Mouse (Mus musculus) midbrain, embryonic 15.5 days (tissue): ENCODE measurements around the gene Hba-a2. TPM values are rescaled to one million over a fixed set of nuclear protein-coding genes. Genes with fewer than 3 reads are reported as not detected.
"Not testable (repeated sequence)": the region's sequence is repeated elsewhere in the genome, so short reads cannot be mapped to it uniquely, and the experiment has no call there.

ENCODE experiments used
- ATAC-seq: fragments of 200-750 bp; cut with Nextera tagmentation; replicated peaks from 2 replicates; pipeline ENCODE4 v1.8.0; 2017; ENCODE audit warnings: moderate TSS enrichment
- H3K27ac ChIP-seq: fragments of 300-500 bp; sonication (generic); 2 replicates; pipeline ENCODE4 v1.5.1; 2015; ENCODE audit warnings: mild to moderate bottlenecking, inconsistent platforms
- H3K27me3 ChIP-seq: fragments of 300-500 bp; sonication (generic); replicated peaks from 2 replicates; pipeline ENCODE4 v1.6.1; 2015; ENCODE audit warnings: inconsistent platforms
- H3K36me3 ChIP-seq: fragments of 300-500 bp; sonication (generic); replicated peaks from 2 replicates; pipeline ENCODE4 v1.6.1; 2015; ENCODE audit warnings: inconsistent platforms
- H3K4me1 ChIP-seq: fragments of 300-500 bp; sonication (generic); 2 replicates; pipeline ENCODE4 v1.6.1; 2015; ENCODE audit warnings: inconsistent platforms
- H3K4me2 ChIP-seq: fragments of 300-500 bp; sonication (generic); 2 replicates; pipeline ENCODE4 v1.6.1; 2015; ENCODE audit warnings: inconsistent platforms, mild to moderate bottlenecking, moderate library complexity
- H3K4me3 ChIP-seq: fragments of 300-500 bp; sonication (generic); 2 replicates; pipeline ENCODE4 v1.5.1; 2015; ENCODE audit warnings: mild to moderate bottlenecking, inconsistent platforms
- H3K9ac ChIP-seq: fragments of 300-500 bp; sonication (generic); 2 replicates; pipeline ENCODE4 v1.6.1; 2015; ENCODE audit warnings: mild to moderate bottlenecking, inconsistent platforms
- H3K9me3 ChIP-seq: fragments of 300-500 bp; sonication (generic); 2 replicates; pipeline ENCODE4 v1.6.1; 2016; ENCODE audit warnings: inconsistent platforms
- WGBS: fragments of 180-500 bp; shearing (Covaris S2); methylation state at CpG from one replicate; pipeline ENCODE4 v1.1.7; 2015; ENCODE audit warnings: mixed read lengths; 5-methylcytosine and 5-hydroxymethylcytosine counted together
- polyA plus RNA-seq: library from polyadenylated mRNA; unstranded; fragments of >200 nt; fragmentation: Nextera tagmentation; extraction: Ambion mirVana; gene quantifications from 2 replicates; pipeline ENCODE4 v1.2.1, GENCODE M21; 2015

The Hba-a2 gene
- polyA plus RNA-seq = 6,359 and 8,071 TPM in 2 replicates

DNA sequence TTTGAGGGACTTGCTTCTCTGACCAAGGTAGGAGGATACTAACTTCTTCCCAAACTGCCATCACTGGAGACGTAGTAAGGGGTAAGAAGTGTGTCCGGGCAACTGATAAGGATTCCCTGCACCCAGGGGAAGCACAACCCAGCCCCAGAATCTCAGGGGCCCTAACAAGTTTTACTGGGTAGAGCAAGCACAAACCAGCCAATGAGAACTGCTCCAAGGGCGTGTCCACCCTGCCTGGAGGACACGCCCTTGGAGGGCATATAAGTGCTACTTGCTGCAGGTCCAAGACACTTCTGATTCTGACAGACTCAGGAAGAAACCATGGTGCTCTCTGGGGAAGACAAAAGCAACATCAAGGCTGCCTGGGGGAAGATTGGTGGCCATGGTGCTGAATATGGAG lies at the start of gene Hba-a2:
Gene Hba-a2, plus strand, starts transcription at position 287 of the 400 bp plus-strand sequence.
- not testable (repeated sequence) for H3K27ac ChIP-seq, H3K27me3 ChIP-seq, H3K4me2 ChIP-seq, H3K4me1 ChIP-seq, H3K9ac ChIP-seq, H3K9me3 ChIP-seq, H3K36me3 ChIP-seq, ATAC-seq, H3K4me3 ChIP-seq
- no CpG with 5 or more reads among the region's 4 CpGs for WGBS

DNA sequence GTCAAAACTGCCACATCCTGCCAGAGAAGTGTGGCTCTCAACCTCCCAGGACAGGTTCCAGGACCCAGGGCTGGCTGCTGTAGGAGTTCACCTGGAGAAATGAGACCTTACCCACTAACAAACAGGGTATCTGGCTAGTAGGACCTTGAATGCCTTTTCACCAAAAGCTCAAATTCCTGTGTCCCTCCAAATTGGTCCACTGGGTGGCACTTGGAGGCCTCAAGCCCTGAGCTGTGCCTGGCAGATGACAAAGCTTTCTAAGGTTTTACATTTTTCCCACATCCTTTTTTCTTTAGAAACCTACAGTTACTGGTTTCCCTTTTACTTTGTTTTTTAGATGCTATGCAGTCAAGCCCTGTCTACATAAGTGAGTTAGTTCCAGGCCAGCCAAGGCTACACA lies 49.2 kb upstream of the Hba-a2 start:
- H3K4me3 ChIP-seq = no peak overlapping the region
- H3K4me1 ChIP-seq = no peaks in the 10 kb centered on the region
- no peak for ATAC-seq
- H3K9me3 ChIP-seq = no peaks in the 10 kb centered on the region
- H3K9ac ChIP-seq = no peak overlapping the region
- no peak overlapping the region for H3K27ac ChIP-seq
- H3K36me3 ChIP-seq = peaks cover 23% of the 10 kb centered on the region; the same call in 1 of the 2 replicates
- H3K4me2 ChIP-seq = no peak overlapping the region
- no peaks in the 10 kb centered on the region for H3K27me3 ChIP-seq

DNA sequence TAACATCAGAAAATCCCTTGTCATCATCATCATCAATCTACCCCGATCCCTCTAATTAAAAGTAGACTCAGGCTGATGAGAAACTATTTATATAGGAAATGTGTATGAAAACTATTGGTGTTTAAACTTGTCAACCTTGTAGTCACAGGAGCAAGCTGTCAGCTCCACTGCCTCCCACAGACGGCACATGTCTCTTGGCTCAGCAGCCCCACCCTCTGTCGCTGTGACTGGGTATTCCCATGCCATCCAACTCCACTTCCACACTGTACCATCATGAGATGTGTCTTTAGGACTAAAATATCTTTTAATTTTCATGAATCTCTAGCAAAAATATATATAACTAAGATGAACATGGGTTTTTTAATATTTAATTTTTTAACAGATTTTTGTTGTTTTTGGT lies 47.9 kb upstream of the Hba-a2 start:
- Histone ChIP-seq H3K4me3 (no peak overlapping the region), H3K36me3 (peaks cover 23% of the 10 kb centered on the region; the same call in 1 of the 2 replicates), H3K4me2 (no peak overlapping the region), H3K4me1 (no peaks in the 10 kb centered on the region), H3K27ac (no peak overlapping the region), H3K9me3 (no peaks in the 10 kb centered on the region), H3K9ac (no peak overlapping the region), H3K27me3 (no peaks in the 10 kb centered on the region)
- no peak for ATAC-seq
- 84% methylated on average over 3 of the region's 3 CpGs for WGBS

DNA sequence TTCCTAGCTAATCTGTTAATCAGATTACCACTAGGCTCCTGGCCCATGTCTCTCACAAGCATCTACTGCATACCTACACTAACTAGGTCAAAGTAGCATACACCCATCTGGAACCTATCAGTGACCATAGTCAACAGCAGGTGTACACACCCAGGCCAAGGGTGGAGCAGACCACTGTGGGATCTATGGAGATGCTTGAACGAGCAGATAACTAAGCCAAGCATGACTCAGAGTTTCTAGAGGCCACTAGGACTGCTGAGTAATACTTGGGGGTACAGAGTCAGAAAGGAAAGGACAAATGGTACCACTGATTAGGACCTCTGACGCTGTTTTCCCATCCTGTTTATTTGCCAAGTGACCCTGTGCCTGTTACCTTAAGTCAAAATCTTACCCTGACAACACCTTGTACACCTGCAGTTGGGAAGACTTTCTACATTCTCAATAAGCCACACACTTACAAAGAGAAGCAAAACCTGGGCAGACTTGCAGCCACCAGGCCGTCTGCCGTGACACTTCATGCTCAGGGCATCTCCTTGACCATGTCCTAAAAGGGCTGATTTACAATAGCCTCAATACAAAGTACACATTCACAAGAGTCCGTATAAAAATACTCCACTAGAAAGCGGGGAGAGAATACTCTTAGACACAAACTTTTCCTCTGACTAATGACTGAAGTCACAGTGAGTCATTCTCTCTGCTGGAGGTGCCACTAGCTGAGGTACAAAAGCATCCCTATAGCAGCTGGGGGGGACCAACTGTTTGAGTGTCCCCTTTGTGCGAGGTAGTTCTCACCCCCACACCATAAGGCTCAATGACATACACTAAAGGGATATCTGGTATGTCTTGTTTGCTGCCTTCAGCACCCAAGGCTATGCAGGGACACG lies 45.2 kb upstream of the Hba-a2 start:
- Histone ChIP-seq H3K36me3 (peaks cover 13% of the 10 kb centered on the region; the same call in 1 of the 2 replicates), H3K4me2 (no peak overlapping the region), H3K9me3 (no peaks in the 10 kb centered on the region), H3K4me3 (no peak overlapping the region), H3K9ac (no peak overlapping the region), H3K27me3 (no peaks in the 10 kb centered on the region), H3K4me1 (no peaks in the 10 kb centered on the region), H3K27ac (no peak overlapping the region)
- WGBS = 86% methylated on average over 8 of the region's 8 CpGs
- ATAC-seq = no peak

DNA sequence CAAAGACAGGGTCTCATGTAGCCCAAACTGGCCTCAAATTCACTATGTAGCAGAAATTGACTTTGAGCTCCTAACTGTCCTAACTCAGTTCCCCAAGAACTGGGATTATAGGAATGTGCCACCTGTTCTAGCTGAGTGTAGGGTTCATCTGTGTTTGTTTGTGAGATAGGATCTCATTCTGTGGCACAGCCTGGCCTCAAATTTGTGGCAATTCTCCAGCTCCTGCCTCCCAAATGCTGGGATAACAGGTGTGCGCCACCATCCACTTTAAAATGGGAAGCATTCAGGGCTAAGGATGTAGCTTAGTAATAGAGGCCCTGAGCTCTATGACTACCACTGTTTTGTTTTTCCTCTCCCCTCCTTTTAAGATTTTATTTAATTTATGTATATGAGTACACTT lies 43.2 kb upstream of the Hba-a2 start:
- Histone ChIP-seq H3K27ac (no peak overlapping the region), H3K9me3 (no peaks in the 10 kb centered on the region), H3K4me1 (no peaks in the 10 kb centered on the region), H3K27me3 (no peaks in the 10 kb centered on the region), H3K9ac (no peak overlapping the region), H3K4me3 (no peak overlapping the region), H3K4me2 (no peak overlapping the region), H3K36me3 (peaks cover 3% of the 10 kb centered on the region; the same call in 1 of the 2 replicates)
- no peak for ATAC-seq
- WGBS = 92% methylated on average over 1 of the region's 1 CpGs

DNA sequence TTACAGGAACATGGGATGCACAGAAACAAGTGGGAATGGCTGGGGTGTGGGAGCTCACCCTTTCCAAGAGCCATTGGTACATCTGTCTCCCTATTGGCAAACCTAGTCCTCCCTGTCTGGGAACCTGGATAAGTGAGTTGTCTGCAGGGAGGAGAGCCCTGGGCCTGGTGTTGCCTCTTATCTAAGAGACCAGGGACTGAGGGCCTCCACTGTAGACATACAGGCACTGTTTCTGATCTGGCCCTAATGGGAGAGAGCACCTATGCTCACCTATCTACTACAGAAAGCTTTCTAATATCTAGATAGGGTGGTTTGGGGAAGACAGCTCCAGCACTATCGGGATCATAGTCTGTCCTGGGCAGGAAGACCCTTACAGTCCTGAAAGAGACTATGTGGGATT lies 40.1 kb upstream of the Hba-a2 start:
- Histone ChIP-seq H3K36me3 (no peaks in the 10 kb centered on the region; the same call in 1 of the 2 replicates), H3K9me3 (no peaks in the 10 kb centered on the region), H3K9ac (no peak overlapping the region)

DNA sequence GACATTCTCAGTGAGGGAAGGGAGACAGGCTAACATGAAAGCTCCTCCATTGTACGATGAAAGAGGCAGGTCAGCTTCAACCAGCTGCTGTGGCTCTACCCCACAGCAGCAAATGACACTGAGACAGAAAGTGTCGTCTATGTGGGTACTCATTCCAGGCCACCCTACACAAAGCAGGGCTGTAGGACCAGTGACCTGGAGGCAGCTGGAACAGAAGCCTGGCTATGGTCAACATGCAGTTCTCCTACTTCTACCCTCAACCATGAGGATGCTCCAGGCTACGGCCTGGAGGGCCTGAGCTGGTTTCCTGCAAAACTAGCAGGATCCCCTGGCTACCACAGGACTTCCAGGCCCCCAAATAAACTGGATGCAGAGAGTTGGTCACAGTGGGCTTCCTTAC lies 39.7 kb upstream of the Hba-a2 start:
- WGBS = 93% methylated on average over 3 of the region's 3 CpGs

More for the DNA sequence above, 40.1 kb upstream of the Hba-a2 start:
- ATAC-seq = no peak
- Histone ChIP-seq H3K4me2 (no peak overlapping the region), H3K27ac (no peak overlapping the region), H3K27me3 (no peaks in the 10 kb centered on the region), H3K4me3 (no peak overlapping the region), H3K4me1 (no peaks in the 10 kb centered on the region)
- 95% methylated on average over 1 of the region's 1 CpGs for WGBS

DNA sequence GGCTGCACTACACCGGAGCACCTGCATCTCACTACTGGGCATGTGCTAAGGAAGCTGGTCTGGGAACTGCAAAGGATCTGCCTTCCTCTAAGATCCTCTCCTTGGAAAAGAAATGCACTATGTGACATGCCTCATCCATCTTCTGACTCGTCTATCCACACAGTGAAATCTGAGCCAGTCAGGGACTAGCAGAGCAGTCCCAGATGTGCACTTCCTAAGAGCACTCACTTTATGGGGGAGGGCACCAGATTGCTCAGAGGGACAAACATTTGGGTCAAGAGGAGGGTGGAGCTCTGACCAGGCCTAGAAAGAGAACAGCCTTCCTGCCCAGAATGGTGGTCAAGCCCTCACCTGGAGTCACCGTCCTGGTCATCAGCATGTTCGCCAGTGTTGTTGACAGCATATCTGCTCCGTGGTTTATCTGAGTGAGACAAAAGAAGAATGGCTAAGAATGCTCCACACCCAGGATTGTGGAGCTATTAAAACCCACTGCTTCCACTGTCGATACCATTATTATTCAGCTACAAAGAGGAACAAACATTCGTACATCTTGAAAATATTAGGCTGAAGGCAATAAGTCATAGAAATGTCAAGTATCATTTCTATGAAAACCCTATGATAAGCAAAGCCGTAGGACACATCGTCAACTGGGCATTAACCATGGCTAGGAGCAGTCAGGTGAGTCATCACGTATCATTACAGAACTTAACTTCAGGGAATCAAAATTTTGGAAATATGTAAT lies 33.4 kb upstream of the Hba-a2 start:
- Histone ChIP-seq H3K9ac (no peak overlapping the region), H3K4me1 (peaks cover 9% of the 10 kb centered on the region), H3K36me3 (no peaks in the 10 kb centered on the region), H3K4me2 (no peak overlapping the region), H3K27me3 (no peaks in the 10 kb centered on the region), H3K4me3 (no peak overlapping the region), H3K9me3 (no peaks in the 10 kb centered on the region), H3K27ac (no peak overlapping the region)
- ATAC-seq = no peak
- 90% methylated on average over 10 of the region's 10 CpGs for WGBS

More for the DNA sequence above, 39.7 kb upstream of the Hba-a2 start:
- H3K9ac ChIP-seq = no peak overlapping the region
- H3K4me3 ChIP-seq = no peak overlapping the region
- no peak overlapping the region for H3K4me2 ChIP-seq
- no peak for ATAC-seq
- no peak overlapping the region for H3K27ac ChIP-seq
- no peaks in the 10 kb centered on the region; the same call in 1 of the 2 replicates for H3K36me3 ChIP-seq
- H3K27me3 ChIP-seq = no peaks in the 10 kb centered on the region
- H3K9me3 ChIP-seq = no peaks in the 10 kb centered on the region
- no peaks in the 10 kb centered on the region for H3K4me1 ChIP-seq

DNA sequence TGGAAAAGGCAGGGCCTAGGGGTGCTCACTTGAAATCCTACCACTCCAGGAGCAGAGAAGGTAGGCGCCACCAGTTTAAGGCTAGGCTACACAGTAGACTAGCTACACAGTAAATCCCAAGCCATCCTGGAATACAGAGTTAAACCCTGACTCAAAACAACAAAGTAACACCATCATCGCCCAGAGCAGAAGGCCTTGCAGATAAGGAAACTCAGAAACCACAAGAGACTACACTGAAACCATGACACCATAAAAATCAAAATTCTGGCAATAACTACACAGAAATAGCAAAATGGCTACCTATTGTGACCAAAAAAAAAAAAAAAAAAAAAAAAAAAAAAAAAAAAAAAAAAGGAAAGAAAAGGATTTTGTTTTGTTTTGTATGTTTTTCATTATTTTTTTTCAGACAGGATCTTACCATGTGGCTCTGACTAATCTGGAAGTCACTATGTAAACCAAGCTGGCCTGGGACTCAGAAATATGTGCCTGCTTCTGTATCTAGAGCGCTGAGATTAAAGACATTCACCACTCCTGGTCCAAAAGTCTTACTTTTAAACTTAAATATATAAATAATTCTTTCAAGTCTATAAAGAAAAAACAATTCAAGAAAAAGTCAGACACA lies 31.1 kb upstream of the Hba-a2 start:
- peaks cover 14% of the 10 kb centered on the region for H3K4me1 ChIP-seq
- H3K4me2 ChIP-seq = no peak overlapping the region
- no peak overlapping the region for H3K9ac ChIP-seq
- 93% methylated on average over 3 of the region's 3 CpGs for WGBS
- no peak overlapping the region for H3K27ac ChIP-seq
- no peak for ATAC-seq
- H3K9me3 ChIP-seq = no peaks in the 10 kb centered on the region
- no peaks in the 10 kb centered on the region for H3K36me3 ChIP-seq
- no peaks in the 10 kb centered on the region for H3K27me3 ChIP-seq
- no peak overlapping the region for H3K4me3 ChIP-seq

DNA sequence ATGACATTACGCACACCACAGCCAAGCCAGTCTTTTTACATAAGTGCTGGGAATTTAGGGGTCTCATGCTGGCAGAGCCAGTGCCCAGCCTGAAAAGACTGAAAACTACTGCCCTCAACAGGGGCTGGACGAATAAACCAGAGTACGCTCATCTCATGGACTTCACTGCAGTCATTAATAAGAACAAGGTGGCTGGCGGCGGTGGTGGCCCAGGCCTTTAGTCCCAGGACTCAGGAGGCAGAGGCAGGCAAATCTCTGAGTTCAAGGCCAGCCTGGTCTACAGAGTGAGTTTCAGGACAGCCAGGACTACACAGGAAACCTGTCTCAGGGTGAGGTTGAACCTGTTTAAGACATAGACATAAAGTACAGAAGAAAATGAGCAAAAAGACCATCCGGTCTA lies 30.1 kb upstream of the Hba-a2 start:
- Histone ChIP-seq H3K4me1 (peaks cover 14% of the 10 kb centered on the region), H3K27me3 (no peaks in the 10 kb centered on the region), H3K9me3 (no peaks in the 10 kb centered on the region), H3K36me3 (no peaks in the 10 kb centered on the region), H3K4me2 (no peak overlapping the region), H3K4me3 (no peak overlapping the region), H3K27ac (no peak overlapping the region), H3K9ac (no peak overlapping the region)
- ATAC-seq = no peak
- WGBS = 93% methylated on average over 6 of the region's 6 CpGs

DNA sequence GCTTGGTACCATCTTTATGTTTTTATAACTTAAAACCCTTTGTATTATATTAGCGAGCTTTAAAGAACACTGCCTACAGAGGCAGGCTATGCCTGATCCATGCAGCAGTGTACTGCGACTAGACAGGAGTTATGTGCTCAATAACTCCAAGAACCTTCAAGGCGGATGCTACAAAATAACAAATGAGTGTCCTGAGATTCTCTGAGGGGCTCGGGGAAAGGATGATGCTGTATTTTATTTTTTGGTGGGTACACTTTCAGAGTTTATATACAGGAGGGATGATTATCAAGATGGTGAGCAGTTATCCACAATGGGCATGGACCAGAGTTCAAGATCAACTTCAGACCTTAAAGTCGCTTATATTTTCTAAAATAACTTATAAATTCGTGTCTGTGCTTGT lies 29.5 kb upstream of the Hba-a2 start:
- Histone ChIP-seq H3K36me3 (no peaks in the 10 kb centered on the region), H3K27me3 (no peaks in the 10 kb centered on the region), H3K4me2 (peak overlapping the region; percentile 54), H3K27ac (peak overlapping the region; percentile 93), H3K9ac (peak overlapping the region; percentile 79), H3K4me1 (peaks cover 14% of the 10 kb centered on the region), H3K4me3 (peak overlapping the region; percentile 53), H3K9me3 (no peaks in the 10 kb centered on the region)
- ATAC-seq = 0 out of 2 replicates have a peak, but pooled peaks have one; percentile 0
- 28% methylated on average over 6 of the region's 6 CpGs for WGBS

DNA sequence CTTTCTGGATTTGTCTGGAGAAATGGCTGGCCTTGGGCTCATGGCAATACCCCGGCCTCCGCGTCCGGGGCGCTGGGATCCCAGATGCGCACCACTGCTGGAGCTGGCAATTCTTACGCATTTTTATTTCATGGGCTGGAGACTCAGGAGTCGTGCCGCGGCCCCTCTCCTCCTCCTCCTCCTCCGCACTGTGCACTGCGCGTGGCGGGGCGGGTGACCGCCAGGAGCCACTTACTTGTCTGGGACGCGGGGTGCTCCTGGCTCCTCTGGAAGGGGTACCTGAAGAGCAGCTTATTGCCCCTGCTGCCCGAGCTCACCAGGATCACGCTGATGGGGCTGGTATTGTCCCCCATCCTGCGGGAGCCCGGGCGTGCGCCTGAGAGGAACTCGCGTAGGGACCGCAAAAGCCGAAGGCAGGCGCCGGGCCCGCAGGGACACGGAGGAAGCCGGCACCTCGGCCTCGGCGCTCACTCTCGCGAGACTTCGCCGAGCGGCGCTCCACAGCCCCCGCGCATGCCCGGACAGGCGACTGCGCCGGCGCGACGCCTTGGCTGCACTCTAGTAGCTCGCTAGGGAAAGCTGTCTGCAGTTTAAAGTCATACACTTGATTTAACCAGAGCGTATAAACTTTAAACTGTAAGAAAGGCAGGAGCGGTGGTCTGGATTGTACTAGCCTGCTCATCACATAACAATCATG lies 29.0 kb upstream of the Hba-a2 start, which contains the start of gene Nprl3:
Gene Nprl3, minus strand, starts transcription at position 520 of the 697 bp plus-strand sequence.
- H3K4me2 ChIP-seq = peak within 1 kb of the TSS; percentile 54
- under 1% methylated on average over 49 of the region's 54 CpGs for WGBS

More for the DNA sequence above, 29.0 kb upstream of the Hba-a2 start, which contains the start of gene Nprl3:
- ATAC-seq = peak; percentile 99
- Histone ChIP-seq H3K27me3 (no peaks in the 10 kb centered on the region), H3K9ac (peak within 1 kb of the TSS; percentile 79), H3K9me3 (no peaks in the 10 kb centered on the region), H3K4me3 (peak within 1 kb of the TSS; percentile 53), H3K4me1 (peaks cover 14% of the 10 kb centered on the region), H3K36me3 (no peaks in the 10 kb centered on the region), H3K27ac (peak within 1 kb of the TSS; percentile 93)
